Comparison of ENCODE assay signal across 16 mouse cellular contexts in the genomic region with DNA sequence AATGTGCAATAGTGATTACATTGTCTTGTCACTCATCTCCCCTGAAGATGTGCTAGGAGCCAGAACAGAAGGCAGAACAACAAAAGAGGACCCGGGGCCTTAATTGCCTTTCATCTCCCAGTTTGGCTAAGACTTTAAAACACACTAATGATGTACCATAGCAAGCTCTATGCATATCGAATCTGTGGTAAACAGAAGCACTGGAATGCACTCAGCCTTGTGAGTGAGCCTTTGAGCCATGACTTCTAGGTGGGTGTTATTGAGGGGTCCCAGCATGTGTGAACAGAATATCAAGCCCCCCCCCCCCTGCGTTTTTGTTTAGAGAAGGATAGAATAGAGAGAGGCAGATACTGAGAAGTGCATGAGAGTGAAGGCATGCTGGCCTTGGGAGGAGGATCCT. TPM values are rescaled to one million over a fixed set of nuclear protein-coding genes. Genes with fewer than 3 reads are reported as not detected.
DNase-seq lines count a peak whose midpoint lies in the region; ATAC-seq and TF ChIP-seq lines count a peak whose summit lies in the region.
"Had no signal": no experiment of that assay in that cellular context is flagged by ENCODE, and none has a peak within 500 bp of the region (broad histone marks: within the 10 kb centered on the region; RNA-seq: fewer than 3 reads in every experiment).

No protein-coding gene starts in this region.

- DNase-seq in heart, embryonic 10.5 days (ENCODE audit: low spot score) = no peak
- DNase-seq in heart, postnatal 10 days = no peak
- DNase-seq in brain, embryonic 14.5 days (ENCODE audit: low read depth) = peak; percentile 71
- no peak for DNase-seq in thymus, adult 18-20 months
- no peak for DNase-seq in liver
- DNase-seq: adrenal gland, adult 8-10 months; B cell, adult 2 months; cerebellum, adult 11-12 months; kidney, postnatal 4 days; lung, adult 18-20 months had no signal

- H3K4me1 ChIP-seq in heart, embryonic 10.5 days = peaks cover 29% of the 10 kb centered on the region
- peaks cover 18% of the 10 kb centered on the region; the same call in 1 of the 2 replicates for H3K4me1 ChIP-seq in embryonic facial prominence, embryonic 15.5 days
- H3K4me1 ChIP-seq in midbrain, embryonic 13.5 days (replicated peaks) = peaks cover 16% of the 10 kb centered on the region

- TF ChIP-seq POLR2A in brain, embryonic 14.5 days (IDR thresholded peaks at IDR 0.05; ENCODE audit: borderline replicate concordance, extremely low read depth, insufficient read depth, insufficient read length, poor library complexity, severe bottlenecking) = no peak

- H3K4me3 ChIP-seq in heart, embryonic 10.5 days = no peak overlapping the region
- H3K4me3 ChIP-seq in embryonic facial prominence, embryonic 15.5 days (replicated peaks) = no peak overlapping the region
- H3K4me3 ChIP-seq in midbrain, embryonic 13.5 days (replicated peaks) = no peak overlapping the region
- H3K4me3 ChIP-seq: limb, embryonic 15.5 days; myocyte; neural tube, embryonic 15.5 days had no signal

- intact Hi-C loops in heart, postnatal 10 days (cut with DNase I) = no loop called here

- no peaks in the 10 kb centered on the region for H3K36me3 ChIP-seq in heart, embryonic 10.5 days
- H3K36me3 ChIP-seq in embryonic facial prominence, embryonic 15.5 days = no peaks in the 10 kb centered on the region
- H3K36me3 ChIP-seq in midbrain, embryonic 13.5 days = no peaks in the 10 kb centered on the region
- H3K36me3 ChIP-seq: limb, embryonic 15.5 days; neural tube, embryonic 15.5 days had no signal

- H3K9ac ChIP-seq in embryonic facial prominence, embryonic 15.5 days = no peak overlapping the region
- no peak overlapping the region for H3K9ac ChIP-seq in midbrain, embryonic 13.5 days (replicated peaks)
- H3K9ac ChIP-seq: limb, embryonic 15.5 days; neural tube, embryonic 15.5 days had no signal

- no peaks in the 10 kb centered on the region for H3K9me3 ChIP-seq in heart, embryonic 10.5 days
- H3K9me3 ChIP-seq in embryonic facial prominence, embryonic 15.5 days (replicated peaks) = no peaks in the 10 kb centered on the region
- H3K9me3 ChIP-seq in midbrain, embryonic 13.5 days = no peaks in the 10 kb centered on the region
- H3K9me3 ChIP-seq: limb, embryonic 15.5 days; neural tube, embryonic 15.5 days had no signal

- 37% methylated on average over 3 of the region's 3 CpGs for WGBS in heart, embryonic 10.5 days
- WGBS in embryonic facial prominence, embryonic 15.5 days = 17% methylated on average over 3 of the region's 3 CpGs
- WGBS in midbrain, embryonic 13.5 days = 7% methylated on average over 3 of the region's 3 CpGs

- no peak for TF ChIP-seq CTCF in brain, embryonic 14.5 days (IDR thresholded peaks at IDR 0.05; ENCODE audit: borderline replicate concordance, extremely low read depth, insufficient read depth, insufficient read length)

- ATAC-seq in embryonic facial prominence, embryonic 15.5 days (ENCODE audit: insufficient number of reproducible peaks, low FRiP score, low TSS enrichment, low read depth) = no peak
- ATAC-seq in midbrain, embryonic 13.5 days = peak; percentile 34

- peak overlapping the region; percentile 49; the same call in 1 of the 2 replicates for H3K27ac ChIP-seq in heart, embryonic 10.5 days
- H3K27ac ChIP-seq in embryonic facial prominence, embryonic 15.5 days (replicated peaks) = 0 out of 2 replicates have a peak overlapping the region, but pooled peaks have one; percentile 44
- H3K27ac ChIP-seq in midbrain, embryonic 13.5 days = no peak overlapping the region
- H3K27ac ChIP-seq: limb, embryonic 15.5 days; neural tube, embryonic 15.5 days had no signal

- H3K4me2 ChIP-seq in embryonic facial prominence, embryonic 15.5 days (replicated peaks) = no peak overlapping the region
- H3K4me2 ChIP-seq in midbrain, embryonic 13.5 days (replicated peaks) = no peak overlapping the region
- H3K4me2 ChIP-seq: heart, embryonic 11.5 days; limb, embryonic 15.5 days; neural tube, embryonic 15.5 days had no signal

- H3K27me3 ChIP-seq in heart, embryonic 10.5 days (ENCODE audit: insufficient read depth, poor library complexity, severe bottlenecking) = no peaks in the 10 kb centered on the region
- no peaks in the 10 kb centered on the region for H3K27me3 ChIP-seq in embryonic facial prominence, embryonic 15.5 days
- no peaks in the 10 kb centered on the region for H3K27me3 ChIP-seq in midbrain, embryonic 13.5 days
- H3K27me3 ChIP-seq: limb, embryonic 15.5 days; neural tube, embryonic 15.5 days had no signal

RNA-seq across cellular contexts. Expression of a gene that starts 7.7 kb away (rescaled TPM):
- 12.5 and 12.7 TPM in 2 replicates for polyA plus RNA-seq in heart, embryonic 10.5 days (2016; fragmentation: Nextera tagmentation; extraction: Ambion mirVana)
- total RNA-seq in heart, postnatal 10 days (2021) = 10 to 100 TPM in 1 of 2 experiments, 1 to 10 TPM in 1; 6.7 to 10.5 TPM
- 8.1 and 11.7 TPM in 2 replicates for polyA plus RNA-seq in brain, embryonic 14.5 days (2012; rRNA removed)
- polyA plus RNA-seq in embryonic facial prominence, embryonic 15.5 days (2015; fragmentation: Nextera tagmentation; extraction: Ambion mirVana) = 8.5 and 10.1 TPM in 2 replicates
- polyA plus RNA-seq in midbrain, embryonic 13.5 days (2015; fragmentation: Nextera tagmentation; extraction: Ambion mirVana) = 6.3 and 6.5 TPM in 2 replicates
